Mouse (Mus musculus) stomach, postnatal 0 days (tissue): ENCODE data around the gene Kif14. TPM values are rescaled to one million over a fixed set of nuclear protein-coding genes. Genes with fewer than 3 reads are reported as not detected.

ENCODE experiments used
- ATAC-seq: fragments of 200-750 bp; cut with Nextera tagmentation; 2 replicates; pipeline ENCODE4 v1.8.0; 2017; ENCODE audit not compliant: low FRiP score, low TSS enrichment
- DNase-seq: peaks from one replicate; pipeline ENCODE4 v3.0.0-alpha.2; 2016; ENCODE audit warnings: low spot score
- H3K27ac ChIP-seq: fragments of 300-500 bp; sonication (generic); replicated peaks from 2 replicates; pipeline ENCODE4 v1.5.1; 2014; ENCODE audit warnings: mild to moderate bottlenecking, control low read depth
- H3K27me3 ChIP-seq: fragments of 300-500 bp; sonication (generic); 2 replicates; pipeline ENCODE4 v1.6.1; 2014; ENCODE audit warnings: low read length; ENCODE audit not compliant: control insufficient read depth, insufficient read depth
- H3K36me3 ChIP-seq: fragments of 300-500 bp; sonication (generic); 2 replicates; pipeline ENCODE4 v1.6.1; 2014; ENCODE audit warnings: low read length, mixed read lengths; ENCODE audit not compliant: control insufficient read depth, insufficient read depth
- H3K4me1 ChIP-seq: fragments of 300-500 bp; sonication (generic); replicated peaks from 2 replicates; pipeline ENCODE4 v1.6.1; 2014; ENCODE audit warnings: antibody characterized with exemption; ENCODE audit not compliant: control insufficient read depth, insufficient read depth
- H3K4me2 ChIP-seq: fragments of 300-500 bp; sonication (generic); replicated peaks from 2 replicates; pipeline ENCODE4 v1.6.1; 2014; ENCODE audit warnings: low read depth, mild to moderate bottlenecking, control low read depth, moderate library complexity
- H3K4me3 ChIP-seq: fragments of 300-500 bp; sonication (generic); 2 replicates; pipeline ENCODE4 v1.5.1; 2014; ENCODE audit warnings: low read depth, low read length, control low read depth
- H3K9ac ChIP-seq: fragments of 300-500 bp; sonication (generic); 2 replicates; pipeline ENCODE4 v1.6.1; 2014; ENCODE audit warnings: mild to moderate bottlenecking, low read length, control low read depth, mixed read lengths
- H3K9me3 ChIP-seq: fragments of 300-500 bp; sonication (generic); 2 replicates; pipeline ENCODE4 v1.6.1; 2016; ENCODE audit warnings: low read length; ENCODE audit not compliant: control insufficient read depth
- CTCF ChIP-seq: IDR thresholded peaks from 2 replicates; pipeline ENCODE4 v1.5.1; 2016; ENCODE audit warnings: antibody characterized with exemption, low read depth, mild to moderate bottlenecking, moderate library complexity
- EP300 ChIP-seq: optimal IDR thresholded peaks from 2 replicates; pipeline ENCODE3; 2016; ENCODE audit warnings: antibody characterized with exemption
- WGBS: fragments of 180-500 bp; shearing (Covaris S2); extraction: QIAGEN DNeasy Blood & Tissue Kit; methylation state at CpG from one replicate; pipeline ENCODE4 v1.1.7; 2014; 5-methylcytosine and 5-hydroxymethylcytosine counted together
- polyA plus RNA-seq: library from polyadenylated mRNA; unstranded; fragments of >200 nt; fragmentation: Nextera tagmentation; extraction: Ambion mirVana; gene quantifications from 2 replicates; pipeline ENCODE4 v1.2.1, GENCODE M21; 2015

Kif14 gene
- 0.63 and 1.1 TPM in 2 replicates for polyA plus RNA-seq

DNA sequence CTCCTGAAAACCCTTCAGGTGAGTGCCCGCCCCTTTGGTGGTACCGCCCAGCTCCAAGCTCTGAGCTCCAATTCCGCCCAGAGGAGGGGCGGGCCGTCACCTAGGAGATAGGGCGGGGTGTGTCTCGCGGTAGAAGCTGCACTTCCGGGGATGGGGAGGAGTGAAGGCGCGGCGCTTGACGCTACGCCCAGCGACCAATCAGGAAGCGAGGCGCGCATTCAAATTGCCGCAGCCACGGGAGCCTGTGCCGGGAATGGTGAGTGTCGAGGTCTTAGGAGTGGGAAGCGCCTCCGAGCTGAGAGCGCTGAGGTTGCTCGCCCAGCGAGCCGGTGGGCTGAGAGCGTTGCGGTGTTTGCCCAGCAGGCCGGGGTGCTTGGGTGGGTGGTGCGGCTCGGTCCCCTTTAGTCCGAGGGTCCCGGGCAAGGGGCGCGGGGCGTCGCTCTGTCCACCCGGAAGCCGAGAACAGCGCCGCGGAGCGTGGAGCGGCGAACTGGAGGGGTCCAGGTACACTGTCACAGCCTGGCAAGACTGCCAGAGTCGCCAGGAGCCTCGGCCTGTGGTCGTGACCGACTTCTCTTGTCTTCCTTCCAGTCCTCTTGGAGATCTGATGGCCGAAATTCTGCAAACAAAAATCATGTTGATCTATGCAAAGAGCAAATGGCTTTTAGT is at the start of gene Kif14:
Gene Kif14, plus strand, starts transcription at position 201 of the 669 bp plus-strand sequence.
- no peak within 1 kb of the TSS for H3K27ac ChIP-seq
- WGBS, result under 1% methylated on average over 52 of the region's 52 CpGs

DNA sequence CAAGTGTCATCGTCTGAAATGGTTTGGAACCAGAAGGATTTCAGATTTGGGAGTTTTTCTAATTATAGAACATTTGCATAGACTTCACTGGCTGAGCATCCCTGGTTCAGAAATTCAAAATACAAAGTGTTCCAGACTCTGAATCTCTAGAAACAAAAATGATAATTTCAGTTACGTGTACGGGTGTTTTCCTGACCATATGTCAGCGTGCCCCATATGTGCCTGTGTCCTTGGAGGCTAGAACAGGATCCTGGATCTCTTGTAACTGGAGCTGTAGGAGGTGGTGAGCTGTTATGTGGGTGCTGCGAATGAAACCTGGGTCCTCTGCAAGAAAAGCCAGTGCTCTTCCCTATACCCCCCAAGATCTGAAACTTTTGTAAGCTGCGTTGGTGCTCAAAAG is 47.8 kb upstream of the Kif14 start:
- TF ChIP-seq CTCF, result no peak
- no peak for TF ChIP-seq EP300
- Histone ChIP-seq H3K9me3 (no peaks in the 10 kb centered on the region), H3K4me2 (no peak overlapping the region), H3K4me3 (no peak overlapping the region), H3K36me3 (no peaks in the 10 kb centered on the region; the same call in 1 of the 2 replicates), H3K27ac (no peak overlapping the region), H3K9ac (no peak overlapping the region), H3K4me1 (no peaks in the 10 kb centered on the region), H3K27me3 (no peaks in the 10 kb centered on the region)
- WGBS, result 92% methylated on average over 6 of the region's 6 CpGs
- ATAC-seq (no peak), DNase-seq (no peak)

More for the DNA sequence above, at the start of gene Kif14:
- peak within 1 kb of the TSS; percentile 58 for H3K4me3 ChIP-seq
- TF ChIP-seq CTCF (no peak; the same call in 1 of the 2 replicates), EP300 (no peak)
- no peaks in the 10 kb centered on the region for H3K27me3 ChIP-seq
- peak; percentile 99 for DNase-seq
- peak within 1 kb of the TSS; percentile 100 for H3K4me2 ChIP-seq
- H3K9ac ChIP-seq, result peak within 1 kb of the TSS; percentile 62
- no peaks in the 10 kb centered on the region for H3K9me3 ChIP-seq
- H3K36me3 ChIP-seq, result no peaks in the 10 kb centered on the region
- no peaks in the 10 kb centered on the region for H3K4me1 ChIP-seq
- peak; percentile 100 for ATAC-seq

DNA sequence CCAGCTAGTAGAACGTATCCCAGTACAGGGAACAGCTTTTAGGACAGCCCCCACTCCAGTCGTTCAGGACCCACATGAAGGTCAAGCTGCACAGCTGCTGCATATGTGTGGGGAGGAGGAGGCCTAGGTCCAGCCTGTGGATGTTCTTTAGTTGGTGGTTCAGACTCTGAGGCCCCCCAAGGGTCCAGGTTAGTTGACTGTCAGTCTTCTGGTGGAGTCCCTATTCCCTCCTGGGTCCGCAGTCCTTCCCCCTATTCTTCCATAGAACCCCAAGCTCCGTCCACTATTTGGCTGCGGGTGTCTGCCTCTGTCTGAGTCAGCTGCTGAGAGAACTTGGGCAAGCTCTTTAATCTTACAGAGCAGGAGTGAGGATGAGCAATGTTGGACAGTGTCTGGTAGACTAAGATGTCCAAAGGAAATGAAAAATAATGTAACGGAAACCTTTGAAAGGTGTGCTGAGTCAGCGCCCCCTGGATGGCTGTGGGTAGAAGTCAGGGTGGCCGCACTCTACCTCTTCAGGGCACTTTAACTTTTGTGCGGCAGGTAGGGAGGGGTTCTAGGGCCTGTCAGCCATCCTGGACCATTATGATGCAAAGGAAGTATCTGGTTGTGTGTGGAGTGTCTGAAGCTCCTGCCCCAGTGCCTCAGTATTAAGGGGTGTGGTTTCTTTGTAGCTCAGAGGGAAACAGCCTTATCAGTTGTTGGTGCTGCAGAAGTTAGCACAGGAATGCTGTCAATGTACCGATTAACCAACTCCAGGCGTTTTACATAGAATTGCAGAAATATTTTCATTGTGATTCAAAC is 38.8 kb upstream of the Kif14 start:
- DNase-seq (no peak), ATAC-seq (0 out of 2 replicates have a peak, but pooled peaks have one; percentile 18)
- Histone ChIP-seq H3K4me3 (no peak overlapping the region), H3K27me3 (no peaks in the 10 kb centered on the region), H3K9ac (no peak overlapping the region), H3K27ac (no peak overlapping the region), H3K4me1 (no peaks in the 10 kb centered on the region), H3K9me3 (no peaks in the 10 kb centered on the region), H3K4me2 (no peak overlapping the region), H3K36me3 (0 out of 2 replicates have a peak, but pooled peaks cover 3% of the 10 kb centered on the region)
- no peak for TF ChIP-seq CTCF
- no peak for TF ChIP-seq EP300
- 76% methylated on average over 11 of the region's 11 CpGs for WGBS

GRCm38 (mm10) chr1:136428981-136429380 is 37.2 kb upstream of the Kif14 start:
- Histone ChIP-seq H3K4me3 (no peak overlapping the region), H3K36me3 (0 out of 2 replicates have a peak, but pooled peaks cover 3% of the 10 kb centered on the region), H3K4me1 (no peaks in the 10 kb centered on the region), H3K27ac (no peak overlapping the region), H3K4me2 (no peak overlapping the region), H3K27me3 (no peaks in the 10 kb centered on the region), H3K9me3 (no peaks in the 10 kb centered on the region), H3K9ac (no peak overlapping the region)
- 85% methylated on average over 4 of the region's 4 CpGs for WGBS
- ATAC-seq (no peak), DNase-seq (no peak)
- no peak for TF ChIP-seq CTCF
- no peak for TF ChIP-seq EP300

DNA sequence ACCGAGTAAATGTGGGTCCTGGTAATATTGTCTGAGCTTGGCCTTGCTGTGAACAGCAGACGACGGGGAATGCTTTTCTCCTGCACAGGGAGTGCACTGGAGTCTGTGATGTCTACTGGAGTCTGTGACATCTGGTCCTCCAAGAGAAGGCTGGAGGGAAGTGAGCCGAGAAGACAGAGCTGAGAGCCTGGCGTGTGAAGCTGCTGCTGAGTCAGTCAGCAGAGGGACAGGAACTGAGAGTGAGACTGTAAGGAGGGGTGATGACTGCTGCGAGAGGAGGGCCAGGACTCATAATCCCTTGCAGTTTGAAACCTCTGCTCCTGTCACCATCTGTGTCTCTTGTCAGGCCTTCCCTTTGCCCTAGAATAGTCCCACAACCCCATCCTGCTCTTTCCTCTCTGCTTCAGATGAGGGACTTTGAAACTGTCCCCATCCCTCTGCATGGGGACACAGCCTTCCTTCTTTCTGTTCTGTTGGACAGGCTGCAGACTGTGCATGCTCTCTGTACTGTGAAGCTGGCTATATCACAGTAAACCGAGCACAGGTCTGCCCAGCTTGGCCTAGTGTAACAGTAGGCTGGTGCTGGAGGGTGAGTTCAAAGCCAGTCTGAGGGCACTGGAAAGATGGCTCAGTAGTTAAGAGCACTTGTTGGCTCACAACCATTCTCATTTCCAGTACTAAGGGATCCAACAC is 35.9 kb upstream of the Kif14 start:
- no peaks in the 10 kb centered on the region for H3K4me1 ChIP-seq
- 53% methylated on average over 7 of the region's 7 CpGs for WGBS
- no peak for DNase-seq
- H3K4me3 ChIP-seq, result no peak overlapping the region
- no peaks in the 10 kb centered on the region for H3K9me3 ChIP-seq
- TF ChIP-seq CTCF (no peak), EP300 (no peak)
- no peak for ATAC-seq
- H3K27me3 ChIP-seq, result no peaks in the 10 kb centered on the region
- H3K4me2 ChIP-seq, result no peak overlapping the region
- no peak overlapping the region for H3K27ac ChIP-seq
- H3K9ac ChIP-seq, result no peak overlapping the region
- H3K36me3 ChIP-seq, result no peaks in the 10 kb centered on the region
